Mouse (Mus musculus): ENCODE data around the gene Iqch.

The Iqch gene

GRCm38 (mm10) chr9:63499912-63500311, 102.4 kb downstream of the Iqch start:
- intact Hi-C loops (cut with DNase I): no loop called here

- intact Hi-C loops (cut with DNase I): no loop called here
Observed at GRCm38 (mm10) chr9:63495786-63496185, 106.5 kb downstream of the Iqch start.

GRCm38 (mm10) chr9:63493746-63494145, 108.5 kb downstream of the Iqch start:
- intact Hi-C loops (cut with DNase I): no loop called here

GRCm38 (mm10) chr9:63492291-63492690, 110.0 kb downstream of the Iqch start:
- intact Hi-C loops (cut with DNase I): no loop called here

GRCm38 (mm10) chr9:63490521-63491307, 111.6 kb downstream of the Iqch start:
- intact Hi-C loops (cut with DNase I): no loop called here

GRCm38 (mm10) chr9:63489156-63489555, 113.1 kb downstream of the Iqch start:
- intact Hi-C loops (cut with DNase I): no loop called here

- intact Hi-C loops (cut with DNase I): no loop called here
Observed at GRCm38 (mm10) chr9:63465561-63465960, 136.7 kb downstream of the Iqch start.

- intact Hi-C loops (cut with DNase I): loop anchor here (2.0 kb wide), 2 partner anchors 325 to 383 kb away; no protein-coding TSS in a partner anchor
Observed at GRCm38 (mm10) chr9:63462296-63462695, 140.0 kb downstream of the Iqch start.

GRCm38 (mm10) chr9:63456401-63456800, 145.9 kb downstream of the Iqch start:
- intact Hi-C loops (cut with DNase I): no loop called here

- intact Hi-C loops (cut with DNase I): no loop called here
Observed at GRCm38 (mm10) chr9:63454341-63454740, 148.0 kb downstream of the Iqch start.

GRCm38 (mm10) chr9:63450531-63451030, 151.7 kb downstream of the Iqch start:
- intact Hi-C loops (cut with DNase I): no loop called here

GRCm38 (mm10) chr9:63443695-63444094, 158.6 kb downstream of the Iqch start:
- intact Hi-C loops (cut with DNase I): no loop called here

GRCm38 (mm10) chr9:63430652-63431051, 171.6 kb downstream of the Iqch start:
- intact Hi-C loops (cut with DNase I): no loop called here

GRCm38 (mm10) chr9:63421096-63421736, 181.1 kb downstream of the Iqch start:
- intact Hi-C loops (cut with DNase I): no loop called here

GRCm38 (mm10) chr9:63420396-63420795, 181.9 kb downstream of the Iqch start:
- intact Hi-C loops (cut with DNase I): no loop called here

- intact Hi-C loops (cut with DNase I): no loop called here
Observed at GRCm38 (mm10) chr9:63400176-63400575, 202.1 kb downstream of the Iqch start.

GRCm38 (mm10) chr9:63399463-63399815, 202.9 kb downstream of the Iqch start:
- intact Hi-C loops (cut with DNase I): no loop called here

- intact Hi-C loops (cut with DNase I): no loop called here
Observed at GRCm38 (mm10) chr9:63398611-63399462, 203.5 kb downstream of the Iqch start, which contains the start of gene 2300009A05Rik. Gene 2300009A05Rik, minus strand, starts transcription at chr9:63399246.

- intact Hi-C loops (cut with DNase I): no loop called here
Observed at GRCm38 (mm10) chr9:63395612-63396011, 206.7 kb downstream of the Iqch start.

- intact Hi-C loops (cut with DNase I): no loop called here
Observed at GRCm38 (mm10) chr9:63391307-63391706, 211.0 kb downstream of the Iqch start.

GRCm38 (mm10) chr9:63382761-63383160, 219.5 kb downstream of the Iqch start:
- intact Hi-C loops (cut with DNase I): no loop called here

GRCm38 (mm10) chr9:63380326-63380725, 222.0 kb downstream of the Iqch start:
- intact Hi-C loops (cut with DNase I): no loop called here

All from adrenal gland (tissue).